Mouse (Mus musculus): ENCODE measurements around the gene D11Wsu47e.

DNA sequence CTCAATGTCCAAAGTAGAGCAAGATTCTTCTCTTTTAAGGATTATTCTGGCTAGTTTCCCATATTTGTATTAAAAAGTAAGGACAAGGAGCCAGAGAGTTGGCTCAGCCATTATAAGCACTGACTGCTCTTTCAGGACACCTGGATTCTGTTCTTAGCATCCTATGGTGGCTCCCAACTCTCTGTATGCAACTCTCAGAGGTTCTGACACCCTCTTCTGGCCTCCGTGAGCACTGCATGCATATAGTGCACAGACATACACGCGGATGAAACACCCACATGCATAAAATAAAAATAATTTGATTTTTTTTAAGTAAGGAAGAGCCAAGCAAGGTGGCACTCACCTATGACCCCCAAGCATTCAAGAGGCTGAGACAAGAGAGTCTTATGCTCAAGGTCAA is 39.0 kb upstream of the D11Wsu47e start:
- TF ChIP-seq CTCF (IDR thresholded peaks at IDR 0.05; ENCODE audit: low read depth, low read length) (no peak), POLR2A (IDR thresholded peaks at IDR 0.05; ENCODE audit: borderline replicate concordance, low read depth, low read length) (no peak)
